Mouse (Mus musculus): Measurements from ENCODE around the gene Gm42791. TPM values are rescaled to one million over a fixed set of nuclear protein-coding genes. Genes with fewer than 3 reads are reported as not detected.

Gm42791 gene
- polyA plus RNA-seq, 1 experiment from 2014 or later, result 0.42 TPM

GRCm38 (mm10) chr5:149020059-149020680 is 25.2 kb upstream of the Gm42791 start:
- 39% methylated on average over 18 of the region's 18 CpGs for WGBS (ENCODE audit: insufficient replicate concordance)
- Histone ChIP-seq H3K4me2 (ENCODE audit: low read depth, low read length) (no peak overlapping the region), H3K27ac (ENCODE audit: low read depth) (no peak overlapping the region)

GRCm38 (mm10) chr5:149017666-149018415 is 22.9 kb upstream of the Gm42791 start:
- 59% methylated on average over 3 of the region's 3 CpGs for WGBS (ENCODE audit: insufficient replicate concordance)
- Histone ChIP-seq H3K9ac (replicated peaks) (no peak overlapping the region), H3K4me3 (ENCODE audit: low read depth, low read length) (no peak overlapping the region), H3K4me2 (ENCODE audit: low read depth, low read length) (no peak overlapping the region), H3K27me3 (ENCODE audit: insufficient read depth, low read length) (no peaks in the 10 kb centered on the region), H3K36me3 (replicated peaks; ENCODE audit: insufficient read depth, low read length) (no peaks in the 10 kb centered on the region), H3K27ac (ENCODE audit: low read depth) (no peak overlapping the region), H3K4me1 (ENCODE audit: insufficient read depth) (peaks cover 21% of the 10 kb centered on the region), H3K9me3 (ENCODE audit: low read length) (no peaks in the 10 kb centered on the region)
- ATAC-seq (no peak), DNase-seq (no peak)
- TF ChIP-seq EP300 (IDR thresholded peaks at IDR 0.05; ENCODE audit: low read depth) (no peak), CTCF (IDR thresholded peaks at IDR 0.05; ENCODE audit: low read depth) (no peak)

More at GRCm38 (mm10) chr5:149020059-149020680, 25.2 kb upstream of the Gm42791 start:
- no peaks in the 10 kb centered on the region for H3K27me3 ChIP-seq (ENCODE audit: insufficient read depth, low read length)
- no peaks in the 10 kb centered on the region for H3K36me3 ChIP-seq (replicated peaks; ENCODE audit: insufficient read depth, low read length)
- ATAC-seq (no peak), DNase-seq (no peak)
- H3K4me1 ChIP-seq (ENCODE audit: insufficient read depth), result peaks cover 16% of the 10 kb centered on the region
- TF ChIP-seq CTCF (IDR thresholded peaks at IDR 0.05; ENCODE audit: low read depth) (no peak), EP300 (IDR thresholded peaks at IDR 0.05; ENCODE audit: low read depth) (no peak)
- no peaks in the 10 kb centered on the region for H3K9me3 ChIP-seq (ENCODE audit: low read length)
- no peak overlapping the region for H3K4me3 ChIP-seq (ENCODE audit: low read depth, low read length)
- H3K9ac ChIP-seq (replicated peaks), result no peak overlapping the region

GRCm38 (mm10) chr5:149017181-149017580 is 22.2 kb upstream of the Gm42791 start:
- DNase-seq (no peak), ATAC-seq (no peak)
- TF ChIP-seq EP300 (IDR thresholded peaks at IDR 0.05; ENCODE audit: low read depth) (no peak), CTCF (IDR thresholded peaks at IDR 0.05; ENCODE audit: low read depth) (no peak)
- peaks cover 21% of the 10 kb centered on the region for H3K4me1 ChIP-seq (ENCODE audit: insufficient read depth)
- peaks cover 2% of the 10 kb centered on the region; the same call in 1 of the 2 replicates for H3K9me3 ChIP-seq (ENCODE audit: low read length)
- no peak overlapping the region for H3K9ac ChIP-seq (replicated peaks)
- H3K27me3 ChIP-seq (ENCODE audit: insufficient read depth, low read length), result no peaks in the 10 kb centered on the region
- no peak overlapping the region for H3K4me3 ChIP-seq (ENCODE audit: low read depth, low read length)
- no peak overlapping the region for H3K27ac ChIP-seq (ENCODE audit: low read depth)
- H3K36me3 ChIP-seq (replicated peaks; ENCODE audit: insufficient read depth, low read length), result no peaks in the 10 kb centered on the region
- 87% methylated on average over 3 of the region's 3 CpGs for WGBS (ENCODE audit: insufficient replicate concordance)
- no peak overlapping the region for H3K4me2 ChIP-seq (ENCODE audit: low read depth, low read length)

GRCm38 (mm10) chr5:149016261-149016660 is 21.3 kb upstream of the Gm42791 start:
- Histone ChIP-seq H3K9ac (replicated peaks) (no peak overlapping the region), H3K36me3 (replicated peaks; ENCODE audit: insufficient read depth, low read length) (no peaks in the 10 kb centered on the region), H3K9me3 (ENCODE audit: low read length) (peaks cover 2% of the 10 kb centered on the region; the same call in 1 of the 2 replicates), H3K4me2 (ENCODE audit: low read depth, low read length) (peak overlapping the region; percentile 94; the same call in 1 of the 2 replicates), H3K4me1 (ENCODE audit: insufficient read depth) (peaks cover 21% of the 10 kb centered on the region), H3K27me3 (ENCODE audit: insufficient read depth, low read length) (no peaks in the 10 kb centered on the region), H3K4me3 (ENCODE audit: low read depth, low read length) (no peak overlapping the region), H3K27ac (ENCODE audit: low read depth) (no peak overlapping the region)
- DNase-seq (no peak), ATAC-seq (no peak)
- WGBS (ENCODE audit: insufficient replicate concordance), result 70% methylated on average over 5 of the region's 5 CpGs
- TF ChIP-seq EP300 (IDR thresholded peaks at IDR 0.05; ENCODE audit: low read depth) (no peak), CTCF (IDR thresholded peaks at IDR 0.05; ENCODE audit: low read depth) (no peak)

- peak overlapping the region; percentile 66 for H3K27ac ChIP-seq (ENCODE audit: low read depth)
- H3K9me3 ChIP-seq (ENCODE audit: low read length), result peaks cover 2% of the 10 kb centered on the region; the same call in 1 of the 2 replicates
- peaks cover 14% of the 10 kb centered on the region for H3K4me1 ChIP-seq (ENCODE audit: insufficient read depth)
- DNase-seq (peak; percentile 38), ATAC-seq (peak; percentile 65)
- WGBS (ENCODE audit: insufficient replicate concordance), result 2% methylated on average over 34 of the region's 37 CpGs
- no peaks in the 10 kb centered on the region for H3K36me3 ChIP-seq (replicated peaks; ENCODE audit: insufficient read depth, low read length)
- H3K27me3 ChIP-seq (ENCODE audit: insufficient read depth, low read length), result no peaks in the 10 kb centered on the region
- H3K4me2 ChIP-seq (ENCODE audit: low read depth, low read length), result peak overlapping the region; percentile 94
- H3K4me3 ChIP-seq (ENCODE audit: low read depth, low read length), result peak overlapping the region; percentile 53
- peak overlapping the region; percentile 73 for H3K9ac ChIP-seq (replicated peaks)
- TF ChIP-seq CTCF (IDR thresholded peaks at IDR 0.05; ENCODE audit: low read depth) (no peak), EP300 (IDR thresholded peaks at IDR 0.05; ENCODE audit: low read depth) (no peak)
Observed at GRCm38 (mm10) chr5:149015335-149016201, 20.6 kb upstream of the Gm42791 start.

Data from liver, postnatal 0 days (tissue).